Mouse (Mus musculus) liver, embryonic 13.5 days (tissue): Measurements from ENCODE around the gene Gk5. TPM values are rescaled to one million over a fixed set of nuclear protein-coding genes. Genes with fewer than 3 reads are reported as not detected.

Experiments
- ATAC-seq: fragments of 200-750 bp; cut with Nextera tagmentation; 2 replicates; pipeline ENCODE4 v1.8.0; 2017; ENCODE audit warnings: low read depth, mild to moderate bottlenecking, moderate number of reproducible peaks, moderate library complexity
- DNase-seq: peaks from one replicate; pipeline ENCODE4 v3.0.0; 2022
- H3K27ac ChIP-seq: fragments of 300-500 bp; sonication (generic); 2 replicates; pipeline ENCODE4 v1.5.1; 2015; ENCODE audit warnings: moderate library complexity, mild to moderate bottlenecking, inconsistent platforms
- H3K27me3 ChIP-seq: fragments of 300-500 bp; sonication (generic); 2 replicates; pipeline ENCODE4 v1.6.1; 2015; ENCODE audit warnings: mild to moderate bottlenecking, inconsistent platforms
- H3K36me3 ChIP-seq: fragments of 300-500 bp; sonication (generic); 2 replicates; pipeline ENCODE4 v1.6.1; 2015; ENCODE audit warnings: mild to moderate bottlenecking, inconsistent platforms
- H3K4me1 ChIP-seq: fragments of 300-500 bp; sonication (generic); replicated peaks from 2 replicates; pipeline ENCODE4 v1.6.1; 2015; ENCODE audit warnings: inconsistent platforms
- H3K4me2 ChIP-seq: fragments of 300-500 bp; sonication (generic); 2 replicates; pipeline ENCODE4 v1.6.1; 2015; ENCODE audit warnings: inconsistent platforms, mild to moderate bottlenecking, moderate library complexity
- H3K4me3 ChIP-seq: fragments of 300-500 bp; sonication (generic); replicated peaks from 2 replicates; pipeline ENCODE4 v1.5.1; 2015; ENCODE audit warnings: mild to moderate bottlenecking, inconsistent platforms
- H3K9ac ChIP-seq: fragments of 300-500 bp; sonication (generic); 2 replicates; pipeline ENCODE4 v1.6.1; 2015; ENCODE audit warnings: mild to moderate bottlenecking, inconsistent platforms
- H3K9me3 ChIP-seq: fragments of 300-500 bp; sonication (generic); replicated peaks from 2 replicates; pipeline ENCODE4 v1.6.1; 2016; ENCODE audit warnings: inconsistent platforms
- WGBS: fragments of 180-500 bp; shearing (Covaris S2); methylation state at CpG from one replicate; pipeline ENCODE4 v1.1.7; 2015; ENCODE audit not compliant: insufficient replicate concordance; 5-methylcytosine and 5-hydroxymethylcytosine counted together
- polyA plus RNA-seq: library from polyadenylated mRNA; unstranded; fragments of >200 nt; fragmentation: Nextera tagmentation; extraction: Ambion mirVana; gene quantifications from 2 replicates; pipeline ENCODE4 v1.2.1, GENCODE M21; 2015

Gk5 gene
- polyA plus RNA-seq, 1 experiment from 2014 or later, result 0.47 TPM

GRCm38 (mm10) chr9:96116801-96117200 is 2.4 kb upstream of the Gk5 start:
- DNase-seq, result no peak

GRCm38 (mm10) chr9:96118216-96118615 is 946 bp upstream of the Gk5 start:
- Histone ChIP-seq H3K27me3 (peaks cover 15% of the 10 kb centered on the region), H3K36me3 (no peaks in the 10 kb centered on the region), H3K9me3 (no peaks in the 10 kb centered on the region), H3K4me1 (peaks cover 20% of the 10 kb centered on the region), H3K9ac (no peak overlapping the region), H3K4me3 (peak overlapping the region; percentile 67; the same call in 1 of the 2 replicates), H3K4me2 (peak overlapping the region; percentile 91), H3K27ac (no peak overlapping the region)
- 73% methylated on average over 4 of the region's 4 CpGs for WGBS
- ATAC-seq (no peak), DNase-seq (no peak)

More at GRCm38 (mm10) chr9:96116801-96117200, 2.4 kb upstream of the Gk5 start:
- no peak overlapping the region for H3K4me3 ChIP-seq
- H3K9me3 ChIP-seq, result no peaks in the 10 kb centered on the region
- peaks cover 19% of the 10 kb centered on the region for H3K27me3 ChIP-seq
- H3K4me1 ChIP-seq, result peaks cover 20% of the 10 kb centered on the region
- H3K27ac ChIP-seq, result no peak overlapping the region
- H3K4me2 ChIP-seq, result no peak overlapping the region
- WGBS, result 69% methylated on average over 6 of the region's 6 CpGs
- no peak overlapping the region for H3K9ac ChIP-seq
- ATAC-seq, result no peak
- no peaks in the 10 kb centered on the region for H3K36me3 ChIP-seq

- Histone ChIP-seq H3K4me3 (no peak overlapping the region), H3K27me3 (no peaks in the 10 kb centered on the region), H3K4me1 (no peaks in the 10 kb centered on the region), H3K9ac (no peak overlapping the region), H3K36me3 (no peaks in the 10 kb centered on the region), H3K9me3 (no peaks in the 10 kb centered on the region), H3K27ac (no peak overlapping the region), H3K4me2 (no peak overlapping the region)
- 63% methylated on average over 5 of the region's 5 CpGs for WGBS
- DNase-seq, result no peak
- ATAC-seq, result no peak
These were observed 8.8 kb downstream of the Gk5 start for GRCm38 (mm10) chr9:96127972-96128371.

GRCm38 (mm10) chr9:96132956-96133603 is 13.9 kb downstream of the Gk5 start:
- Histone ChIP-seq H3K9me3 (no peaks in the 10 kb centered on the region), H3K27me3 (no peaks in the 10 kb centered on the region), H3K4me2 (no peak overlapping the region), H3K27ac (no peak overlapping the region), H3K4me3 (no peak overlapping the region), H3K4me1 (no peaks in the 10 kb centered on the region), H3K9ac (no peak overlapping the region), H3K36me3 (no peaks in the 10 kb centered on the region)
- whole genome bisulfite sequencing, result 20% methylated on average over 4 of the region's 4 CpGs
- DNase-seq, result no peak
- no peak for ATAC-seq

- Histone ChIP-seq H3K9me3 (no peaks in the 10 kb centered on the region), H3K4me3 (no peak overlapping the region), H3K27ac (no peak overlapping the region), H3K4me2 (no peak overlapping the region), H3K9ac (no peak overlapping the region), H3K27me3 (no peaks in the 10 kb centered on the region), H3K4me1 (no peaks in the 10 kb centered on the region), H3K36me3 (no peaks in the 10 kb centered on the region)
- WGBS, result 68% methylated on average over 7 of the region's 7 CpGs
- ATAC-seq (no peak), DNase-seq (no peak)
These were observed 15.3 kb downstream of the Gk5 start for GRCm38 (mm10) chr9:96134470-96134869.

GRCm38 (mm10) chr9:96134916-96135315 is 15.8 kb downstream of the Gk5 start:
- WGBS, result 59% methylated on average over 8 of the region's 8 CpGs
- no peak overlapping the region for H3K4me3 ChIP-seq
- DNase-seq (no peak), ATAC-seq (no peak)
- H3K27ac ChIP-seq, result no peak overlapping the region
- H3K36me3 ChIP-seq, result no peaks in the 10 kb centered on the region
- H3K4me1 ChIP-seq, result no peaks in the 10 kb centered on the region
- H3K9me3 ChIP-seq, result no peaks in the 10 kb centered on the region
- H3K9ac ChIP-seq, result no peak overlapping the region
- H3K27me3 ChIP-seq, result no peaks in the 10 kb centered on the region
- H3K4me2 ChIP-seq, result no peak overlapping the region

- Histone ChIP-seq H3K9ac (no peak overlapping the region), H3K9me3 (no peaks in the 10 kb centered on the region), H3K4me1 (no peaks in the 10 kb centered on the region), H3K4me3 (no peak overlapping the region), H3K27ac (no peak overlapping the region), H3K36me3 (no peaks in the 10 kb centered on the region), H3K27me3 (no peaks in the 10 kb centered on the region), H3K4me2 (no peak overlapping the region)
- 56% methylated on average over 7 of the region's 7 CpGs for WGBS
- ATAC-seq (no peak), DNase-seq (no peak)
These were observed 16.3 kb downstream of the Gk5 start for GRCm38 (mm10) chr9:96135461-96135860.

- Histone ChIP-seq H3K4me1 (no peaks in the 10 kb centered on the region), H3K27me3 (no peaks in the 10 kb centered on the region), H3K9me3 (no peaks in the 10 kb centered on the region), H3K4me2 (no peak overlapping the region), H3K9ac (no peak overlapping the region), H3K27ac (no peak overlapping the region), H3K4me3 (no peak overlapping the region), H3K36me3 (no peaks in the 10 kb centered on the region)
- DNase-seq, result no peak
- WGBS, result 86% methylated on average over 9 of the region's 9 CpGs
- no peak for ATAC-seq
These were observed 19.8 kb downstream of the Gk5 start for GRCm38 (mm10) chr9:96138958-96139357.

GRCm38 (mm10) chr9:96139876-96140275 is 20.7 kb downstream of the Gk5 start:
- Histone ChIP-seq H3K36me3 (no peaks in the 10 kb centered on the region), H3K4me3 (no peak overlapping the region), H3K27ac (no peak overlapping the region), H3K27me3 (no peaks in the 10 kb centered on the region), H3K9ac (no peak overlapping the region), H3K4me2 (no peak overlapping the region), H3K4me1 (no peaks in the 10 kb centered on the region), H3K9me3 (no peaks in the 10 kb centered on the region)
- no peak for ATAC-seq
- no peak for DNase-seq
- WGBS, result 43% methylated on average over 5 of the region's 5 CpGs

- Histone ChIP-seq H3K4me2 (no peak overlapping the region), H3K27me3 (no peaks in the 10 kb centered on the region), H3K4me1 (no peaks in the 10 kb centered on the region), H3K4me3 (no peak overlapping the region), H3K9ac (no peak overlapping the region), H3K36me3 (no peaks in the 10 kb centered on the region), H3K9me3 (no peaks in the 10 kb centered on the region), H3K27ac (no peak overlapping the region)
- 65% methylated on average over 7 of the region's 7 CpGs for WGBS
- DNase-seq (no peak), ATAC-seq (no peak)
These were observed 21.8 kb downstream of the Gk5 start for GRCm38 (mm10) chr9:96140931-96141330.

- Histone ChIP-seq H3K9me3 (no peaks in the 10 kb centered on the region), H3K4me3 (no peak overlapping the region)
- 73% methylated on average over 6 of the region's 6 CpGs for WGBS
These were observed 23.3 kb downstream of the Gk5 start for GRCm38 (mm10) chr9:96142499-96142898.

GRCm38 (mm10) chr9:96143633-96144032 is 24.5 kb downstream of the Gk5 start:
- H3K27ac ChIP-seq, result no peak overlapping the region
- no peak overlapping the region for H3K4me2 ChIP-seq
- no peak overlapping the region for H3K9ac ChIP-seq
- H3K27me3 ChIP-seq, result no peaks in the 10 kb centered on the region
- no peaks in the 10 kb centered on the region for H3K4me1 ChIP-seq
- ATAC-seq, result no peak
- 77% methylated on average over 4 of the region's 4 CpGs for WGBS
- H3K4me3 ChIP-seq, result no peak overlapping the region
- no peaks in the 10 kb centered on the region for H3K9me3 ChIP-seq
- DNase-seq, result no peak
- H3K36me3 ChIP-seq, result no peaks in the 10 kb centered on the region

More at GRCm38 (mm10) chr9:96142499-96142898, 23.3 kb downstream of the Gk5 start:
- Histone ChIP-seq H3K9ac (no peak overlapping the region), H3K36me3 (no peaks in the 10 kb centered on the region), H3K27me3 (no peaks in the 10 kb centered on the region), H3K4me1 (no peaks in the 10 kb centered on the region), H3K27ac (no peak overlapping the region), H3K4me2 (no peak overlapping the region)
- no peak for DNase-seq
- no peak for ATAC-seq
